Comparison of ENCODE assay signal across 8 mouse cellular contexts in the genomic region with DNA sequence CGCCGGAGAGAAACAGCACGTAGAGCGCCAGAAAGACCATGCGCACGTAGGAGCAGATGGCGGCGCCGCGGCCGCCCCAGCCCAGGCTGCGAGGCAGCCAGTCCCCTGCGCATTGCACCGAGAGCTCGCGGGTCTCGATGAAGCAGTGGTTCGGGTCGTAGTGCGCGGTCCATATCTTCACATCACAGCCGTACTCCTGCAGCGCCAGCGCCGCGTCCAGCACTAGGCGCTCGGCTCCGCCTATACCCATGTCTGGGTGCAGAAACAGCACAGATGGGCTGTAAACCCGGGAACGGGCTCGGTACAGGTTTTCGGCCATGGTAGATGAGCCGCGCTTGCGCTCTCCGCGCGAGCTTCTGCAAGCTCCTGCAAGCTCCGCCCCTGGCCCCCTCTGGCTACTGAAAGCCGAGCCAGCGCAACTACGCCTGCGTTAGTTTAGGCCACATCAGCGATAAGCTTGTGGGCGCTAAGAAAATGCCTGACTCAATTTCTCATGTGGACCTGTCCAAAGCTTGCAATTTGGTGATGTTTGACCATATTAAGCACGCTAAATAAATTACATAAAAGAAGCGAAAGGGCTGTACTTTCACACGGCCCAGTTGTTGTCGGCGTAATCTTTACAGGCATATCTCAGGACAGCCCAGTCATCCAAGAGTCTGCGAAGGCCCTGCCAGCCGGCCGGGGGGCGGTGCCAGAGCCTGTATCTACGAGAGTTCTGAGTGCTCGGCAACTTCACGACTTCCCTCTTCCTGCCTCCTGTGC. TPM values are rescaled to one million over a fixed set of nuclear protein-coding genes. Genes with fewer than 3 reads are reported as not detected.
A peak's percentile ranks its signal among the peaks of the same experiment; 100 is the strongest.
DNase-seq lines count a peak whose midpoint lies in the region; ATAC-seq lines count a peak whose summit lies in the region.

A gene (minus strand): TSS at position 366 of the 762 bp plus-strand sequence.
A gene (plus strand): TSS at position 691 of the 762 bp plus-strand sequence.

- H3K9me3 ChIP-seq in hindbrain, embryonic 12.5 days (replicated peaks): 0 out of 2 replicates have a peak, but pooled peaks cover 2% of the 10 kb centered on the region

- H3K27ac ChIP-seq in hindbrain, embryonic 12.5 days: peak within 1 kb of the TSS; percentile 94

- no peaks in the 10 kb centered on the region for H3K27me3 ChIP-seq in hindbrain, embryonic 12.5 days

- peak within 1 kb of the TSS; percentile 73 for H3K4me3 ChIP-seq in hindbrain, embryonic 12.5 days

- peak within 1 kb of the TSS; percentile 74 for H3K4me2 ChIP-seq in hindbrain, embryonic 12.5 days (replicated peaks)

- peak; percentile 97 for DNase-seq in NIH3T3 (ENCODE audit: low read depth)
- DNase-seq in cerebellum, postnatal 10 days: peak; percentile 99 to 100
- DNase-seq in frontal cortex, postnatal 10 days (ENCODE audit: low spot score in 2 of 2): peak; percentile 94 to 95
- DNase-seq in layer of hippocampus, postnatal 14 days (ENCODE audit: low spot score in 2 of 2): peak; percentile 97 to 98
- DNase-seq in lung, postnatal 14 days: peak; percentile 97
- DNase-seq in retina, adult 2 months (ENCODE audit: low read depth, low spot score): peak; percentile 97
- peak; percentile 95 to 98 for DNase-seq in thymus, postnatal 36 days

- peaks cover 15% of the 10 kb centered on the region for H3K4me1 ChIP-seq in hindbrain, embryonic 12.5 days

- peak within 1 kb of the TSS; percentile 76 for H3K9ac ChIP-seq in hindbrain, embryonic 12.5 days

- ATAC-seq in hindbrain, embryonic 12.5 days (ENCODE audit: low FRiP score): peak; percentile 98

- H3K36me3 ChIP-seq in hindbrain, embryonic 12.5 days: peaks cover 56% of the 10 kb centered on the region

- under 1% methylated on average over 46 of the region's 58 CpGs for WGBS in hindbrain, embryonic 12.5 days

RNA-seq across cellular contexts. Expression of the first gene that starts in this region (rescaled TPM):
- 196 and 206 TPM in 2 replicates for polyA plus RNA-seq in hindbrain, embryonic 12.5 days (2016; fragmentation: Nextera tagmentation; extraction: Ambion mirVana)
- 100 to 1,000 TPM; 166 to 170 TPM for total RNA-seq in layer of hippocampus, postnatal 14 days (2021)

RNA-seq across cellular contexts. Expression of the second gene that starts in this region (rescaled TPM):
- polyA plus RNA-seq in hindbrain, embryonic 12.5 days (2016; fragmentation: Nextera tagmentation; extraction: Ambion mirVana): 312 and 347 TPM in 2 replicates
- total RNA-seq in layer of hippocampus, postnatal 14 days (2021): 10 to 100 TPM; 62.5 to 67.3 TPM

Comparison
In these comparisons a context has a peak if more than half of its experiments do, and no peak if none do; other contexts are left out.
1. Peak in every context shown above with its lines: DNase-seq, ATAC-seq, H3K4me3 ChIP-seq and H3K27ac ChIP-seq.